Mouse (Mus musculus) urinary bladder, postnatal 4 days (tissue): ENCODE measurements around the gene Mfng.
A peak's percentile ranks its signal among the peaks of the same experiment; 100 is the strongest.

Experiments used
- DNase-seq, 2 experiments: peaks; one replicate each; pipeline ENCODE4 v3.0.0; 2021 to 2022; ENCODE audit warnings: low spot score in 2 of 2

The Mfng gene

DNA sequence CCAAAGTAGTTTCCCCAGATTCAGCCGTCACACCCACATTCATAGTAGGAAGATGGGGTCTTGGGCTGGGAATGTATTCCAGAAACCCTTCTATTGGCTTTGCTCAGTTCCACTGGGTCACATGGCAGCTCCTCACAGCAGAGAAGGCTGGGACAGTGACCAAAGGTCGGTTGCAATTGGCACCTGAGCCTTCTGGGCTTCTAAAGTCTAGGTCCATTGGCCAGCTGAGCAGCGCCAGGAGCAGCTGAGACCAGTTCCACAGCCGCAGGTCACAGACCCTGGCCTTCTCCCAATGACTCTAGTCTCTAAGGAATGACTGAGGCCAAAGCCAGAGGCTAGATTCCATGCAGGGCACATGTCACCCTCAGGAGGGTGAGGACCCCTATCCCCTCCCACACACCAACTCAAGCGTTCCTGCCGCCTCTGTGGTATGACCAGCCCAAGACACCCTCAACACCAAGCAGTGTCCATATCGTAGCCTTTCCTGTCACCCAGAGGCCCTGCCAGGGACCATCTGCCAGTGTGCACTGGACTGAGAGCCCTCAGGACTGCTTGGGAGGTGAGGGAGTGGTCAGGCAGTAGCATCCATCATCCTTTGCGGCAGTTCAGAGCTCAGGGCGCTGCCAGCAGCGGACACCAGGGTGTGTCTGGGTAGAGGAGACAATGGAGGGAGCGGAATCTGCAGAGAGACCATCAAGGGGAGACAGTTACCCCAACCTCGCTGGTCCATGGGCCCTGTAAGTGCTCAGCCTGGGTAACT, 17.1 kb downstream of the Mfng start:
- DNase-seq = no peak

DNA sequence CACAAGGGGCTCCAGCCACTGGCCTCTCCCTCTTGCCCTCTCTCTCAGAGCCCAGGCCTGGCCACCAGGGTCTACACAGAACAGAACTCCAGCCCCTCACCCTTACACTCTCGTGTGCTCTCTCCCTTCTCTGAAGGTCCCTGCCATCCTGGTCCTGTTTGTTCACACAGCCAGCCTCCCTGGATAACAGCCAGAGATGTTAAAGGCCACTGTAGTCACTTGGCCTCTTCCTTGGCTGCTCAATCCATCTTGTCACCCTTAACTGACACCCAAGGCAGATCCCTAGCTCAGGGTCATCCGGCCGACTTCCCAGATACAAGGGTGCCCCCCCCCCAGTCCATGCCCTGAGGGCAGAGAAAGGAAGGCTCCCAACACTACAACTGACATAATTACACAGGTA, 18.0 kb downstream of the Mfng start:
- no peak for DNase-seq

DNA sequence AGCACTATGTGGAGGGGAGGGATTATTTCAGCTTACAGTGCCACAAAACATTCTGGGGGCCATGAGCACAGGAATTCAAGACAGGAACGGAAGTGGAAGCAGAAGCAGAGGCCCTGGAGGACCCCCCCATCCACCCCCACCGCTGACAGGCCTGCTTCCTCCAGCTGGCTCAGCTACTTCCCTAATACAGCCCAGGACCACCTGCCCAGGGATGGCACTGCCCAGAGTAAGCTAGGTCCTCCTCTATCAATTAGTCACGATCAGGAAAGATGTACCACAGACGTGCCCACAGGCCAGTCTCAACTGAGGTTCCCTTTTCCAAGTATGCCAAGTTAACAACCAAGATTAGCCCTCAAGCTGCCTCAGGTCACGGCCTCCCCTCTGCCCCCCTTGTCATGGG, 19.1 kb downstream of the Mfng start:
- DNase-seq = no peak

DNA sequence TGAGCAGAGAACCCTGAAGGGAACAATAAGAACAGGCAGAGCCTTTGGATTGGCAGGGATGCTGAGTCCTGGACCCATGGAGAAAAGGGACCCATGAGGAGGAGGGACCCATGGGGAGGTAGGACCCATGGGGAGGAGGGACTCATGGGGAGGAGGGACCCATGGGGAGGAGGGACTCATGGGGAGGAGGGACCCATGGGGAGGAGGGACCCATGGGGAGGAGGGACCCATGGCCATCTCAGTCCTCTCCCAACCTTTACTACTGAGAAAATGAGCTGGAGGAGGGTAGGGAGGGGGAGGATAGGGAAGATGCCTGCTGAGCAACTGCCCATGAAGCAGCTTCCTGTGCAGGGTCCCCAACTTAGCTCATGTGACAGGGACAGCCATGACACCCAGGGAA, 20.3 kb downstream of the Mfng start:
- no peak for DNase-seq

DNA sequence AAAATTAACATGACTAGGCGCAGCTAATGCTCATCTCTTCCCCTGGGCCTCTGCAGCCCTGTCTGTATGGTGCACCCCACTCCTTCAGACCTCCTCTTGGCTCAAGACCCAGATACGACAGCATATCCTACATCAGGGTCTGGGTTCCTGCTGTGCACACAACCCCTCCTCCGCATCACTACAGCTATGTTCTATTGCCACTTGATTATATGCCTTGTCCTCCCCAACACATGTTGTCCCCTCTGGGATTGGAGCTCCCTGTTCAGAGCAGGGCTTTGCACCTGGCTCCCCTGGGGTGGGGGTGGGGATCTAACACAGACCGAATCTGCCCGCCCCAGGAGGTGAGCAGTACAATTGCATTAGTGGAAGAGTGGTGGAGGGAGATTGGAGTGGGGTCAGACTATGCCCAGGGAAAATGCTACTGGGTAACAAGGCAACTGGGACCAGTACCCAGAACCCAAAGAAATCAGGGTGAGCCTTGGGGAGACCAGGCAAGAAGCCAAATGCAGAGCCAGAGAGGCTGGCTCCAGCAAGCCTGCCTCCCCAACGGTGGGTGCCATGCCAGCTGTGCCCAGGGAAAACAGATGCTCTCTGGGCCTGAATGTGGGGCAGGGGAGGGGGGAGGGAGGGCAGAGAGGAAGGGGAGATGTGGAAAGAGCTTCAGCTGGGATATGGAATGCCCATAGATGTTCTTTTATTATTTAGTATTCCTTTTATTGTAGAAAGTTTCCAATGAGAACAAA, 22.5 kb downstream of the Mfng start:
- DNase-seq = no peak

DNA sequence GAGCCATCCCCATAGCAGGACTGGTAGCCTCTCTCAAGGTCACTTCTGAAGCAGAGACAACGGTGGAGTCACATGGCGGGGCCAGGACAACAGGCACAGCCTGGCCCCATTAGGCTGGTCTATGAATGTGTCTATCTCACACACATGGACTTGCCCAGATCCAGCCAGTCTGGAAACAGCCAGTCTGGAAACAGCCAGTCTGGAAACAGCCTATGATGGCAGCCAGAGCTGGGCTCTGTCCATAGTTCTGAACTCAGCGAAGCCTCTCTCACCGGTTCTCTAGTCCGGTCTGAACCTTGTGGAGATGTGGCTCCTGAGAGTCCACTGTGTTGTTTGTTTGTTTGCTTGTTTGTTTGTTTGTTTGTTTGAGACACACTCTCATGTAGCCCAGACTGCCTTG, 23.4 kb downstream of the Mfng start:
- no peak for DNase-seq

DNA sequence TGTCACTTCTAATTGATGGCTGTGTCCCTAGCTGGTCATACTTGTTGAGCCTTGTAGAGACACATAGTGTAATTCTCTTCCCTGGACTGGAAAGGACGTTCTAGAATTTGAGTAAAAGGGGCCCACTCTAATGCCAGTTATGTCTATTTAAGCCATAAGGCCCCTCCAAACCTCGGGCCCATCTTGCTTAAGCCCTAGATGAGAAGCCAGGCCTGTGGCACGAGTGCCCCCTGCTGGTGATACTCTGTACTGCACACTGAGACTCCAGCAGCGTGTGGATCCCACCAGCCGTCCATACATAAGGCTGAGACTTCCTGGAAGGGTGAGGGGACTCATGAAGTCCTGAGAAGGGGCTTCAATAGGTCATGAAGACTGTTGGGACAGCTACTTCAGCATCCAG, 29.1 kb downstream of the Mfng start:
- DNase-seq = peak; percentile 55 to 79

DNA sequence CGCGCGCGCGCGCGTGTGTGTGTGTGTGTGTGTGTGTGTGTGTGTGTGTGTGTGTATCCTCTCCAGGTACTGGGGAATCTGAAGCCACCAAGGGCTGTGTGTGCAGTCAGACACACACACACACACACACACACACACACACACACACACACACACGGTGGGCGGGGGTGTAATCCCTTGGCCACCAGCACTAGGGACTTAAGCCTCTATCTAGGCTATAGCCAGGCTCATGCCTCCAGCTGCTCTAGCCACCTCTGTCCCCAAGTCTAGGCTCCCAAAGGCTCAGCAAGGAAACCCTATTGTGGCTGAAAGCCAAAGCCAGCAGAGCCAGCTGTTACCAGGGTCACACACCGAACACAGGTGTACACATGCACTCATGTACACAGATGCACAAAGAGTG, 30.4 kb downstream of the Mfng start:
- no peak for DNase-seq

DNA sequence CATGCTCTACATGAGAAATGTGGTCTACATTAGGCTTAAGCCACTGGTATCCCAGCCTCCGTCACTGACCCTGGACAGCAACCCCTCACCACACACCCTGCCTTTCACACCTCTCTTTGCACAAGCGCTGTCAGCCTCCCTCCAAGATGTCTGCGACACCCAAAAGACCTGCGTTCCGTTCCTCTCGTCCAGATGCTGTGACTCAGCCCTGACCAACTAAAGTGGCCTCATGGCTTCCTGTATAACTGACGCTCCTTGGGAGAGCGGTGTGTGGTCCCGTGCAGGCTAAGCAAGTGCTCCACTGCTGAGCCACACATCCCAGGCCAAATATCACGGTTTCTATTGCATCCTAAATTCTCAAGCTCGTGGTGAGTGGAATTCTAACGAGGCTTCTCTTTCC, 32.6 kb downstream of the Mfng start:
- no peak for DNase-seq

DNA sequence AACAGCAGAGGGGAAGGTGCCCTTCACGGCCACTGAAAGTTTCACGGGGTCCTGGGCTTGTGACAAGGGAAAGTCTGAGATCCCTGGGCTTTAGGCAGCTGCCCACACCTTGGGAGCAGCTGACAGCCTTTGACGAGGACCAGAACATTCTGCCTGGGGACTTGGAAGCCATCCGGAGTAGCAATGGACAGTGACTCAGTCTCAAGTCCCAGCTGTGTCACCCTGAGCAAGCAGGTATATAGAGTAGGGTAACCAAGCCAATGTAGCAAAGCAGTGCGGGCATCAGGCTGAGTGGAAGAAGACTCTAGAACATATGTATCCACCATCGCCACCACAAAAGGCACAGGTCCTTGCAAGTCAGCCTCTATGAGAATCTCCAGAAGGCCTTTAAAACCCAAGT, 36.1 kb downstream of the Mfng start:
- DNase-seq = no peak

DNA sequence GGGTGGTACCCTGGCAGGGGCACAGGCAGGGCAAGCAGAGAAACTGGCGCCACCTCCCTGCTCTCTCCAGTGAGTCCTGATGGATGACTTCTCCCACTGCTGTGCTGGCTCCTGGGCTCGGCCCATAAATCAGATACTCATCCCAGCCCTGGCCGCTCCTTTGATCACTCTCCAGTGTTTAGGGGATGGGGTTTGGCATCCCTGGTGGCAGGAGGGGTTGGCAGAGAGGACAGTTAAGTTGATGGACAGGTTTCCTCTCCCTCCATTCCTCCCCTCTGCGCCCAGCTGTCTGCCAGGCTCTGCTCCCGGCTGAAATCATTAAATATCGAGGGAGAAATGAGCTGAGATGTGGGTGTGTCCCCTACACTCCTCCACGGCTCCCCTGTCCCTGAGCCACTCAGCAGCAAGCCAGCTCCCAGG, 36.6 kb downstream of the Mfng start:
- DNase-seq = no peak

DNA sequence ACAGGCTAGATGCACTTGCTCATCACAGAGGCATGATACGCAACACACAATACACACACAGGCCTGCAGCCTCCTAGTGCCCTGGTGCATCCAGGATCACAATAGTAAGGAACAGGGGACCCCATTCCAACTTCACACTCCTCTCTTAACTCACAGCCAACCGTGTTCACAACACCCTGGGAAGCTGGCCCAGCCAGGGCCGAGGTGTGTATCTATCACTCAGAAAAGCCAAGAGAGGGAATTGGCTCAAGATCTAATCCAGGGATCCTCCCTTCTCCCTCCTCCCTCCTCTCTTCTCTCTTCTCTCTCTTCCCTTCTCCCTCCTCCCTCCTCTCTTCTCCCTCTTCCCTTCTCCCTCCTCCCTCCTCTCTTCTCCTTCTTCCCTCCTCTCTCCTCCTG, 37.1 kb downstream of the Mfng start:
- no peak for DNase-seq

DNA sequence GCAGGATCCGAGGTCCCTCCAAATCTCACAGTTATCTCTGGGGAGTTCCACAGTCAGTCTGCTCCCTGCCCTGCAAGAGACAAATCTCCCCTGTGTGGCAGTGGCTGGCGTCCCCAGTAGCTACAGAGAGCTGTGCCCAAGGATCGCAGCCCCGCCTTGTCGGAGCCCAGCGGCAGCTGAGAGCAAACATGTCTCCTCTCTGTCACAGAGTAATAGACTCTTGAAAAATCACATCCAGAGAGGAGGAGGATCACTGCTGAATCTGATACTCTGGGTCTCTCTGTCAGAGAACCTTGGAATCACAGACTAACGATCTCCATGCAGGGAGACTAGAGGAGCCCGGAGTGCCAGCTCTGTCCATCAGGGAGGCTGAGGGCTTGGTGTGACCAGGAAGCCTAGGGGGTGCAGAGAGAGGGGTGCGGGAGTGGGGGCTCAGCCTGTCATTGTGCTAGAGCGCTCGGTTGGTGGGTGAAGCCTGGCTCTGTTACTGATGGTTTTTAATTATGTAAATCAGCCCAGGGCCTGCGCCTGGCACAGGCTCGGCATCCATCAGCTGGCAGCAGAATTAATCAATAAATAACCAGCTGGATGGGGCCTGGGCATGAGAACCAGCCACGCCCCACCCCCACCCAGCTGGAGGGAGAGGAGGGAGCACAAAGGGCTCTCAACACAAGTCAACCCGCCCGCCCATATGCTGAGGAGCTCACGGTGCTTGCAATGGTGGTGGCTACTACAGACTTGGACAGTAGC, 37.7 kb downstream of the Mfng start:
- no peak for DNase-seq

DNA sequence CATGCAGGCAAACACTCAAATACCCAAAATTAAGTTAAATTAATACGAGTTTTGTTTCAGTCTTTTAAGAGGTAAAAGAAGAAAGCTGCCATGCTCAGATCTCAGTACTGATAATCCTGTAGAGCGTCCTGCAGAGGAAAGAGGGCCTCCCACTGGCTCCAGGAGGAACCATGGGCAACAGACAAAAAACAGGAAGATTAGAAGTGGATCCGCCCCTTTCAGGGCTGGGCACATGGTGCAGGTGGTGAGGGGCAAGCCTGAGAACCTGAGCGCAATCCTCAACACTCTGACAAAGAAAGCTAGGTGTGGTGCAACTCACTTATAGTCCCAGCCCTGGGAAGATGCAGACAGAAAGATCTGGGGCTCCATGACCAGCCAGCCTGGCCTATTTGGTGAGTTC, 41.4 kb downstream of the Mfng start:
- no peak for DNase-seq

DNA sequence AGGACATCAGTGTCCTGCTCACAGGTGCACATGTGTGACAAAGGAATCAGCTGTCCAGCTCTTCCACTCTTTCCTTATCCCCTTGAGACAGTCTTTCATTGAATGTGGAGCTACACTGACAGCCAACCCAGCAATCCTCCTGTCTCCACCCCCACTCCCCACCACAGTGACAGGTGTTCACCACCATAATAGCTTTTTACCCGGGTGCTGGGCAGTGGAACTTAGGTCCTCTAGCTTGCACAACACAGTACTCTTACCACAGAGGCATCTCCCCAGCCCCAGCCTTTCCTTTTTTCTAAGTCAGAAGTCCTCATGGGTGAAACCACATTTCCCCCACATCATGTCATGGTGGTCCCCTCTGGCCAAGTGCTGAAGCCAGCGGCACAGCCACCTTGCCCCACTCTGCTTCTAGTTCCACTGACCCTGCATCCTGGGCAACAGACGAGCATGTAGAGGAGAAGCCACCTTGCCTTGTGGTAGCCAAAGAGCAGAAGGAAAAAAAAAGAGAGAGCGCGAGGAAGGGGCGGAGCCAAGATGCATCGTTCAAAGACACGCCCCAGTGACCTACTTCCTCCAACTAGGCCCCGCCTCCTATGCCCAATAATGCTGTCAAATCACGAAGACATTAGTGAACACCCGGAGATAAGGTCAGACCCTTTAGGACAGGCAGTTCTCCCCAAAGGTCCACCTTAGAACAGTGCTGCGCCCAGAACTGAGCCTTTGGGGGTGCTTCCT, 42.8 kb downstream of the Mfng start:
- no peak for DNase-seq

DNA sequence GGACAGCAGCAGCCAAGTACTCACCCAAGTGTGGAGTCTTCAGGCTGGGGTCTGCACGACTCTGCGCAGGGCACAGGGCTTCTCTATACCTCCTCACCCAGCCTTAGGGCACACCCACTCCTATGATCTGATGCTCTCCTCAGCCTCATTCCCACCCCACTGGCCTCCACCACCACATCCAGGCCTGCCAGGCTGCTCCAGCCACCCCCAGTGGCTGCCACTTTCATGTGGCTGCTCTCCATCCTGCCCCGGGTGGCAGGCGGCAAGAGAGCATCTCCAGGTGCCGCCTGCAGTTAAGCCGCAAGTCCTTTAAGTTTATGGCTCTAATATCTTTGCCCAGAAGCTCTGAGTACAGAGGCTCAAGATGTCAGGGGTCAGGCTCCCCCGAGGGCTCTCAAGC, 46.6 kb downstream of the Mfng start:
- no peak for DNase-seq

DNA sequence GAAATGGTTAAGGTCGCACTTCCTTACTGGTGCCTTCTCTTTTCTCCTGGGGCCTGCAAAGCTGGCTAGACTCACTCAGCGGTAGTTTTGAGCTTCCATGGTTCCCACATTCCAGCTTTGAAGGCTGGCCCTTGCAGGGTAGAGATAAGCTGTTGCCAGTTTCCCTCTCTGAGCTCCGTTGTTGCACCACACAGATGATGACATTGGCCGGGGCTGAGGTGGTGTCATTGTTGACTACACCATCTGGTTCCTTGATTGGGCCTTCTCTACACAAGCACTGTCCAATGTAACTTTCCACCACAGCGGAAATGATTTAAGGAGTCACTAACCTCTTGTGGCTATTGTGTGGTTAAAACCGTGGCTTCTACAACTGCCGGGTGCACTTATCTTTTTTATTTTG, 52.7 kb downstream of the Mfng start:
- DNase-seq = no peak

DNA sequence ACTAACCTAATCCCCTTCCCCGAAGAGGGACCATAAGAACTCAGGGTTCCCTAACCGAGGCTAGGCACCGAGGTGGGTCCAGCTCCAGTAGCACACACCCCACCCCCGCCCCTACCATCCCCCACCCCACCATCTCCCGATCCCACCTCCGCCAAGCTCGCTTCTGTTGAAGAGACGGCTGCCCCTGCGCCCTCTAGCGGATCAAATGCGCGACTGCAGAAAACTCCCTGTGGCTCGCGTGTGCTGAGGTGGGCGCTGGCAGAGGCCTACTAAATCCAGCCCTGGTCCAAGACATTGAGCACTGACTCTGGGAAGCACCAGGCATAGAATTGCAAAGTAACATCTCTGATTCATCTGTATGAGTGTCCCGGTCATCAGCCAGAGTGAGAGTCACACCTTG, 53.2 kb downstream of the Mfng start:
- peak; percentile 48 to 72 for DNase-seq

DNA sequence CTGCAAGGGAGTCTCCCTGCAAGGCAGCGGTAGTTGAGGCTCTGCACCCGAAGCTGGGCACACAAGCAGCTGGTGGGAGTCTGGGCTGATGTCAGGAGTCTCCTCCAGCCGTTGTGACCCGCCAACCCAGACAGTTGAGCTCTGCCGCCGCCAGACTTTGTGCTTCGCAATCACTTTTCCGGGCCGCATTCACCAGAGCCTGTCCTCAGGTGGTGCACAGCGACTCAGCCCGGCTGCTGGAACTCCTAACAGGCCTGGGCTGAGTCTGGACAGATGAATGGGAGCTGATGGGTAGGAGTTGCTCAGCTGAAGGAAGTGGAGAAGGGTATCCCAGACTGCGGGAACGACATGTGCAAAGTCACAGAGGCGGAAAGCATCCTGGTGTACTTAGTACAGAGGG, 53.9 kb downstream of the Mfng start:
- DNase-seq = no peak

DNA sequence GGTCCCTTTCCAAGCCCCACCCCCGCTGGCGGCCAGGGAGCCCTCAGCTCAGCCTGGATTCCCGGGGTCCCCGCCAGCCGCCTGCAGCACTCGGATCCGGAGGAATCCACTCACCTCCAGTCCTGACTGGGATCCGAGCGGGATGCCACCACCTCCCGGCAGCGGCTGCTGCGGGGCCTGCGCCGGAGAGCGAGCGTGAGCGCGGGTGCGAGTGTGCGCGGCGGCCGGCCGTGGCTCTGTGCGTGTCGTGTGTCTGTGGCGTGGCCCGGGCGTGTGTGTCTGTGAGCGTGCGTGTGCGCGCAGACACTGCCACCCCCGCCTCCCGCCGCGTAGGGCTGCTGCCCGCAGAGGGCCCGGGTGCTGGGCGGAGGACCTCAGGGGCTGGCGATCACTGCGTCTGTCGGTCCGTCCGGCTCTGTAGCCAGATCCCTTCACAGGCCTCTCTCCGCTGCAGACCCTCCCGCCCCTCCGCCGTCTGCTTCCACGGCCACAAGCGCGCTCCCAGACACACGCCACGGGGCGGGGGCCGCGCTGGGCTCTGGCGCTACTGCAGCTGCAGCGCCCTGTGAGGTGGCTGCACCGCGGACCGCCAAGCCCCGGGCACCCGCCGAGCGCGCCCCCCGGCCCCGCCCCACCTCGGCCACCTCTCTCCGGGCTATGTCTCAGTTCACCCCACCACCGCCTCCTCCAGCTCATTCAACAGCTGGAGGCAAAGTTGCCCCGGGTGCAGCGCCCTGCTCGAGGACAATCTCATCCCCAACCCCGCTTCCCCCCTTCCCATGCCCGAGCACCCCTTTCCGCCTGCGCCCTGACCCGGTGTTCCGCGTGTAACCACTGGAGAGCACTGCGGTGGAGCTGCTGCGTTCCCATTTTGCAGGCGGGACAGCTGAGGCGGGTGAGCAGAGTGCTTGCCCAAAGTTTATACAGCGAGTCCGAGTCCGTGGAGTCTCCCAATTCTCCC, 54.7 kb downstream of the Mfng start, which contains the start of gene Elfn2:
Gene Elfn2, minus strand, starts transcription at position 482 of the 961 bp plus-strand sequence.
- DNase-seq = no peak

DNA sequence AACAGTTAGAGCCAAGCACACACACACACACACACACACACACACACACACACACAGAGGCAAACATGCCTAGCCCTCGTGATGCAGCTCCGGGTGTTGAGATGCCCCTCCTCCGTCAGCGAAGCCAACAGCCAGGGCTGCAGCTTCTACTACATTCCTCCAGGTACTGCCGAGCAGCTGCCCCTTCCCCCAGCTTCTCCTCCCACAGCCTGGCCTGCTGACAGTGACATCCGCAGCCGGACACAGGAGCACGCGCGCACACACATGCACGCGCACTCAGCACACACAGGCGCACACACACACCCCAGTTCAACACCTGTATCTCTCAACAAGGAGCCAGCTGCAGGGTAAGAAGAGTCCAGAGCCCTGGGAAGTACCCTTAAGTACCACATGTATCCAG, 56.3 kb downstream of the Mfng start:
- no peak for DNase-seq
